Mouse (Mus musculus): Measurements from ENCODE around the gene Gng13. TPM values are rescaled to one million over a fixed set of nuclear protein-coding genes. Genes with fewer than 3 reads are reported as not detected.

The Gng13 gene
- polyA plus RNA-seq, 1 experiment from 2014 or later = 11.3 TPM

DNA sequence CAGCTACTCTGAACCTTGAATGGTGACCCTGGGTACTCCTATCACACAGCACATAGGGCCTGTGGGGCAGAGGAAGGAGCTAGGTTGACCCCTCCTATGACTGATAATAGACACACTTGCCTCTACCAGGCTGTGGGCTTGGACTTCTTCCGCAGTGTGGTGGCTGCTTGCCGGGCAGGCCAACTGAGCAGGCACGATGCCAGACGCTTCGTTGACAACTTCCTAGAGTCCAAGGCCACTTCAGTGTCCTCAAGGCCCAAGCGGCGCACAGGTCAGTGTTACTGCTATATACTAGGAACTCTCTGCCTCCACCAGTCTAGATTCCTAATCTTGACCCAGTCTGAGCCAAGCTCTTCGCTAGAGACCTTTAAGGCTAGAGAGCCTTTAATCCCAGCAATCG, 26.9 kb downstream of the Gng13 start:
- ATAC-seq = no peak
- H3K27me3 ChIP-seq (replicated peaks; ENCODE audit: control insufficient read depth, insufficient read depth, low read length) = no peaks in the 10 kb centered on the region
- H3K4me2 ChIP-seq (ENCODE audit: low read length) = no peak overlapping the region
- no peaks in the 10 kb centered on the region for H3K9me3 ChIP-seq (ENCODE audit: control insufficient read depth, low read length)
- H3K4me3 ChIP-seq (ENCODE audit: low read length) = no peak overlapping the region
- WGBS = 91% methylated on average over 9 of the region's 9 CpGs
- no peaks in the 10 kb centered on the region for H3K4me1 ChIP-seq (ENCODE audit: control insufficient read depth, insufficient read depth, low read depth, low read length)
- no peak overlapping the region for H3K27ac ChIP-seq (ENCODE audit: low read depth, low read length)
- no peak overlapping the region for H3K9ac ChIP-seq (ENCODE audit: low read depth, low read length)
- H3K36me3 ChIP-seq (ENCODE audit: control insufficient read depth, insufficient read depth, low read length) = no peaks in the 10 kb centered on the region

DNA sequence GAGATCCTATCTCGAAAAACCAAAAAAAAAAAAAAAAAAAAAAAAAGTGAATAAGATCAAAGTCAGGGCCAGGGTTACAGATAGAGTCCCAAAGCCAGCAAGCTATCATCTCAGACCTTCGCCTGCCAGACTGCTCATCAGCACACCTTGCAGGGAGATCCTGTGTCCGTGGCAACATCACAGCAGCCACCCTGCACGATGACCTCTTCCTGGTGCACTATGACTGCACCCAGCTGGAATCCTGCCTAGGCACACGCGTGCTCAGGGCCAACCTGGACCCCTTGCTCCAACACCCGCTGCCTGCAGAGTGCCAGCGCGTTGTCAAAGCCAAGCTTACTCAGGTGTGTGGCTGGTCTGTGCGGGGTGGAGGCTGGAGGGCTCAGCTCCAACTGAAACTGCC, 27.3 kb downstream of the Gng13 start:
- no peaks in the 10 kb centered on the region for H3K27me3 ChIP-seq (replicated peaks; ENCODE audit: control insufficient read depth, insufficient read depth, low read length)
- H3K4me2 ChIP-seq (ENCODE audit: low read length) = no peak overlapping the region
- no peak overlapping the region for H3K4me3 ChIP-seq (ENCODE audit: low read length)
- WGBS = 78% methylated on average over 10 of the region's 10 CpGs
- H3K9ac ChIP-seq (ENCODE audit: low read depth, low read length) = no peak overlapping the region
- no peaks in the 10 kb centered on the region for H3K4me1 ChIP-seq (ENCODE audit: control insufficient read depth, insufficient read depth, low read depth, low read length)
- H3K27ac ChIP-seq (ENCODE audit: low read depth, low read length) = no peak overlapping the region
- no peak for ATAC-seq
- no peaks in the 10 kb centered on the region for H3K9me3 ChIP-seq (ENCODE audit: control insufficient read depth, low read length)
- no peaks in the 10 kb centered on the region for H3K36me3 ChIP-seq (ENCODE audit: control insufficient read depth, insufficient read depth, low read length)

DNA sequence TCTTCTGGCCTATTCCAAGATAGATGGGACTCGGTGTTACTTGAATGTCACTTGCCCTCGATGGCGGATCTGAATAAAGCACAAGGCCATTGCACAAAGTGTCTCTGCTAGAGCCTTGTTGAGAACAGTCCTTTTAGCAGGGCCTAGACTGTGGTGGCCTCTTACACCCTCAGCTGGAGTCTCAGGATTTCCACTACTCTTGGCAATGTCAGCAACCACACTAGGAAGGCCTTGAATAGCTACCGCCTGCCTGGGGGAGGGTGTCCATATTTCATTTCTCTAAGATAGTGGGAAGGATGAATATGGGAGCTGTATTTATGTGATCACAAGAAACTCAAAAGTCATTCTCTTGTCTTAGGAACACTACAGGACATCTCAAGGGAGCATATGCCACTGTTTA, 31.3 kb downstream of the Gng13 start:
- H3K27ac ChIP-seq (ENCODE audit: low read depth, low read length) = no peak overlapping the region
- H3K4me1 ChIP-seq (ENCODE audit: control insufficient read depth, insufficient read depth, low read depth, low read length) = no peaks in the 10 kb centered on the region; the same call in 1 of the 2 replicates
- no peaks in the 10 kb centered on the region for H3K36me3 ChIP-seq (ENCODE audit: control insufficient read depth, insufficient read depth, low read length)
- no peak for ATAC-seq
- WGBS = 96% methylated on average over 4 of the region's 4 CpGs
- no peak overlapping the region for H3K4me2 ChIP-seq (ENCODE audit: low read length)
- H3K4me3 ChIP-seq (ENCODE audit: low read length) = no peak overlapping the region
- H3K9ac ChIP-seq (ENCODE audit: low read depth, low read length) = no peak overlapping the region
- no peaks in the 10 kb centered on the region for H3K9me3 ChIP-seq (ENCODE audit: control insufficient read depth, low read length)
- no peaks in the 10 kb centered on the region for H3K27me3 ChIP-seq (replicated peaks; ENCODE audit: control insufficient read depth, insufficient read depth, low read length)

DNA sequence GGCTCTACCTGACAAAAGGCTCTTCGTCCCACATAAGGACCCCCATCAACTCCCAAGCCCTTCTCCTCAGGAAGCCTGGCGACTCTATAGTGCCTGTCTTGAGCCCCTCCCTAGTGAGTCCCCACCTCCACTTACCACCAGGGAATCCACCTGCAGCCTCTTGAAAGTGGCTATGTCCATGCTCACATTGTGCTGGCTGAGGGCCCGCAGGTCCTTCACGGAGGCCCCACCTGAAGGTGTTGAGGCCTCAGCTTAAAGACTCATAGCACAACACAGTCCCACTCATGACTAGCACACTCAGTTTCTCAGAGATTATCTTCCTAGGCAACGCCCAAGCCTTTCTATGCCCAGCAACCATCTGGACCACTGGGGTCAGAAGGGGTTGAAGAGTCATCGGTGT, 32.3 kb downstream of the Gng13 start:
- Histone ChIP-seq H3K36me3 (ENCODE audit: control insufficient read depth, insufficient read depth, low read length) (no peaks in the 10 kb centered on the region), H3K27ac (ENCODE audit: low read depth, low read length) (no peak overlapping the region), H3K4me1 (ENCODE audit: control insufficient read depth, insufficient read depth, low read depth, low read length) (no peaks in the 10 kb centered on the region; the same call in 1 of the 2 replicates), H3K27me3 (replicated peaks; ENCODE audit: control insufficient read depth, insufficient read depth, low read length) (no peaks in the 10 kb centered on the region), H3K4me3 (ENCODE audit: low read length) (no peak overlapping the region), H3K9ac (ENCODE audit: low read depth, low read length) (no peak overlapping the region), H3K4me2 (ENCODE audit: low read length) (no peak overlapping the region), H3K9me3 (ENCODE audit: control insufficient read depth, low read length) (no peaks in the 10 kb centered on the region)
- no peak for ATAC-seq
- 85% methylated on average over 6 of the region's 6 CpGs for WGBS

DNA sequence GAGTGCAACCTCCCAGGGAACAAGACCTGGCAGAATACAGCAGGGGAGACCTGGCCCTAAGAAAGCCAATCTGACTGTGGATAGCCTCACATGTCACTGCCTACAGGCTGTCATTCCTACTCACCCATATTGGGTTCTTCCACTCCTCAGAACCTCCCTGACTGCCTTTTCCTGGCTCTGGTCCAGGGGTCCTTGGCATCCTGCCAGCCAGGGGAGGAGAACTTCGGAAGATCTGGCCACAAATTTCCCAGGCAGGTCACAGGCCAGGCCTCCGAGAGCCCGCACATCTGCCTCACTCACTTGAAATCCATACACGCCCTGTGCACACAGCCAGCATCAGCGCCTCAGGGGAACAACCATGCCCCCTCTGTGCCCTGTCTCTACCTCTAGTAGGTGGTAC, 34.5 kb downstream of the Gng13 start:
- no peak for ATAC-seq
- no peak overlapping the region for H3K4me3 ChIP-seq (ENCODE audit: low read length)
- H3K4me2 ChIP-seq (ENCODE audit: low read length) = no peak overlapping the region
- whole genome bisulfite sequencing = 36% methylated on average over 5 of the region's 5 CpGs
- H3K27me3 ChIP-seq (replicated peaks; ENCODE audit: control insufficient read depth, insufficient read depth, low read length) = no peaks in the 10 kb centered on the region
- no peak overlapping the region for H3K9ac ChIP-seq (ENCODE audit: low read depth, low read length)
- H3K36me3 ChIP-seq (ENCODE audit: control insufficient read depth, insufficient read depth, low read length) = no peaks in the 10 kb centered on the region
- no peak overlapping the region for H3K27ac ChIP-seq (ENCODE audit: low read depth, low read length)
- no peaks in the 10 kb centered on the region for H3K9me3 ChIP-seq (ENCODE audit: control insufficient read depth, low read length)
- H3K4me1 ChIP-seq (ENCODE audit: control insufficient read depth, insufficient read depth, low read depth, low read length) = no peaks in the 10 kb centered on the region; the same call in 1 of the 2 replicates

DNA sequence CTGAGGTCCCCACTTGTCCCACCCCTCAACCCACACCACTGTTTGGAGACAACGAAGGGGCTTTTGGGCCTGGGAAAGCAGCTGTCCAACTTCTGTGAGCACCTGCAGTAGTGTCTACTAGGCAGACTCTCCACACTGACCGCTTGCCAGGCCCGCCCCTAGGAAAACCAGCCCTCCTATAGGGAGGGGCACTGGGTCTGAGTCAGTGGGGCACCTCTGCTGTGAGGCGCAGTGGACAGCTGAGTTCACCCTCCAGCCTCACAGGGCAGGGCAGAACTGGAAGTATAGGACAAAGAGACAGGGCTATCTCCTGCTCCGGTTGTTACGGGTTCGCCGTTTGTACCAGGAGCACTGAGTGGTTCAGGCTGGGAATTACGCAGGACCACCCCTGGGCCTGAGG, 37.3 kb downstream of the Gng13 start, which contains the start of gene Msln:
TSS of gene Msln (minus strand) at position 138 of the 400 bp plus-strand sequence.
- H3K36me3 ChIP-seq (ENCODE audit: control insufficient read depth, insufficient read depth, low read length) = no peaks in the 10 kb centered on the region
- no peaks in the 10 kb centered on the region; the same call in 1 of the 2 replicates for H3K4me1 ChIP-seq (ENCODE audit: control insufficient read depth, insufficient read depth, low read depth, low read length)
- H3K4me3 ChIP-seq (ENCODE audit: low read length) = no peak within 1 kb of the TSS
- no peak within 1 kb of the TSS for H3K27ac ChIP-seq (ENCODE audit: low read depth, low read length)
- no peak within 1 kb of the TSS for H3K9ac ChIP-seq (ENCODE audit: low read depth, low read length)
- no peak within 1 kb of the TSS for H3K4me2 ChIP-seq (ENCODE audit: low read length)
- H3K9me3 ChIP-seq (ENCODE audit: control insufficient read depth, low read length) = no peaks in the 10 kb centered on the region
- 87% methylated on average over 9 of the region's 9 CpGs for WGBS
- no peaks in the 10 kb centered on the region for H3K27me3 ChIP-seq (replicated peaks; ENCODE audit: control insufficient read depth, insufficient read depth, low read length)
- no peak for ATAC-seq

DNA sequence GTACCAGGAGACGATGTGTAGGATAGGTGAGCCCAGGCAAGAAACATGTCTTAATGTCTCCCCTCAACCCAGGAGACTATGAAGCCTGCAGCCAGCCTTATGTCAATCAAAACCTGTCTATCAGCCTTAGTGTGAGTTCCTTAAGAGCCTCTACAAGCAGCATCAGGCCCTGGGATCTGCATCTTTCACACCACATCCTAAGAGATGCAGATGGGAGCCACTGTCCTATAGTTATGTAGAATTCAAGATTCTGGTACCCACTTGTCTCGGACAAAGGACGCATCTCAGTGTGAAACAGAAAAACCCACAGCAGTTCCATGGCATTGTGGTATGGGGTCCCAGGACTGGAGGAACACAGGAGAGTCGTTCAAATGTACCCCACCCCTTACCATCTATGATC, 38.1 kb downstream of the Gng13 start:
- H3K4me2 ChIP-seq (ENCODE audit: low read length) = no peak overlapping the region
- H3K36me3 ChIP-seq (ENCODE audit: control insufficient read depth, insufficient read depth, low read length) = no peaks in the 10 kb centered on the region
- H3K27ac ChIP-seq (ENCODE audit: low read depth, low read length) = no peak overlapping the region
- H3K9me3 ChIP-seq (ENCODE audit: control insufficient read depth, low read length) = no peaks in the 10 kb centered on the region
- H3K4me1 ChIP-seq (ENCODE audit: control insufficient read depth, insufficient read depth, low read depth, low read length) = no peaks in the 10 kb centered on the region; the same call in 1 of the 2 replicates
- H3K27me3 ChIP-seq (replicated peaks; ENCODE audit: control insufficient read depth, insufficient read depth, low read length) = no peaks in the 10 kb centered on the region
- 74% methylated on average over 4 of the region's 4 CpGs for WGBS
- H3K4me3 ChIP-seq (ENCODE audit: low read length) = no peak overlapping the region
- H3K9ac ChIP-seq (ENCODE audit: low read depth, low read length) = no peak overlapping the region
- ATAC-seq = no peak

DNA sequence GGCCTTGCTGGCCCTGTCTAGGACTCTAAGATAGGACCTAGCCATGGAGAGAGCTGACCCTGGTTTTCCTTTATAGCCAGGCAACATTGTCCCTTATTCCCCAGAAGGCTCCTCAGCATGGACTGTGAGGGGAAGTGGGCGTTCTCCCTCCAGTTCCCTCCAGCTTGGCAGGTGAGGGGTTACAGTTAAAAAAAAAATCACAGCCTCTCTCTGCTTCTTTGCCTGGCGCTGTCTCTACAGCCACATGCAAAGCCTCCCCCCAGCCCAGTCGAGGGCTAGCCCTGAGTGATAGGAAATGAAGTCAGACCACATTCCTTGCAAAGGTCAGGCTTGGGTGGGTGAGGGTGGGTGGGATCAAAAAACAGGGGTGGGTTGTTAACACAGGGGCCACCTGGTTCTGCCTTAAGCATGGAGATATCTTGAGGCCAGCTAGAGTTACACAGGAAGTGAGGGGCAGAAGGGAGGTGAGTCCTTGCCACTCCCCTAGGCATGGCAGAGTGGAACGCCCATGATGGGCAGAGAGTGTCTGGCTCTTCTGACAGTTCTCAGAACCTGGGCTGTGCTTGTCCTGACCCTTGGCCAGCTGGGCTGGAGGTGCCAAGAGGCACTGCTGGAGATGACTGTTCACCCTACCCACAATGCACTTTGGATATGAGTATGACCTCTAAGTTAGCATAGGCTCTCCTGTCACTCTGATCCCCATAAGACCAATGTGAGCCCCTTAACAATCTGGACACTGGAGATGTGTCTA, 38.8 kb downstream of the Gng13 start:
- no peaks in the 10 kb centered on the region; the same call in 1 of the 2 replicates for H3K4me1 ChIP-seq (ENCODE audit: control insufficient read depth, insufficient read depth, low read depth, low read length)
- WGBS = 70% methylated on average over 4 of the region's 4 CpGs
- H3K36me3 ChIP-seq (ENCODE audit: control insufficient read depth, insufficient read depth, low read length) = no peaks in the 10 kb centered on the region
- no peak overlapping the region for H3K9ac ChIP-seq (ENCODE audit: low read depth, low read length)
- no peaks in the 10 kb centered on the region for H3K27me3 ChIP-seq (replicated peaks; ENCODE audit: control insufficient read depth, insufficient read depth, low read length)
- H3K4me2 ChIP-seq (ENCODE audit: low read length) = no peak overlapping the region
- H3K9me3 ChIP-seq (ENCODE audit: control insufficient read depth, low read length) = no peaks in the 10 kb centered on the region
- no peak for ATAC-seq
- H3K27ac ChIP-seq (ENCODE audit: low read depth, low read length) = no peak overlapping the region
- no peak overlapping the region for H3K4me3 ChIP-seq (ENCODE audit: low read length)

DNA sequence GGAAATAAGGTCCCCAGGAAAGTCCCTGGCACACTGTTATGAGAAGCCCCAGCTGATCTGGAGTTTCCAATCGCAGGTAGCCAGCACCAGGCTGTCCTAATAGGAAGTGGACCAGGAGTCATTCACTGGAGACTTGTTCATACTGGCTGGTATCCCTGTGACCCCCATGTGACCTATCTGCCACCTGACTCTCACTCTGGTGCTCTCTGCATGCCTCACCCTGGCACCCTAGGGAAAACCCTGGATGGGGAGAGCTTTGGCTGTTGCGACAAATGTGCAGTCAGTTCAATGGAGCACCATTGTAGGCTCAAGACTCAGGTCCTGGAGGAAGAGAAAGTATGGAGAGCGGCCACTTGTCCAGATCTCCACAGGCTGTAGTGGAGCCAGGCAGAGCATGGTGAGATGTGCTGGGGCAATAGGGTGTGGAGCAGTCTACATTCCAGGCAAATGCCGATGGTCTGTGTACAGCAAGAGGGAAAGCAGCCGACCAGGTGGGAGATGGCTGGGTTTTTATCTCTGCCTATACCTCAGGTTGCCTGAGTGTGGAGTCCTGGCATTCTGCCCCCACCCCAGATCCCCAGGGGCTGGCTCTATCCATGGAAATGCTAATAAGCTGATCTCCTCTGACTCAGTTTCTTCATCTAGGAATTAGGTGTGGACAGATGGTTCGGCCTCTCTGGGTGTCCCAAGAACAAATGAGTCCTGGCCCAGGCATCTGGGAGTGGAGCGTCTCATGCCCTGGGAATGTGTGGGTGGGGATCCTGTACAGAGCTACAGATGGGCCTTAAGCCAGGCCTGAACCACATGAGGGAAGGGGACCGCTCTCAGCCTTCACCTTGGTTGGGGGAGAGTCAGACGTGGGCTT, 39.6 kb downstream of the Gng13 start:
- no peak for ATAC-seq

More for the DNA sequence above, 39.6 kb downstream of the Gng13 start:
- Histone ChIP-seq H3K36me3 (ENCODE audit: control insufficient read depth, insufficient read depth, low read length) (no peaks in the 10 kb centered on the region), H3K27me3 (replicated peaks; ENCODE audit: control insufficient read depth, insufficient read depth, low read length) (no peaks in the 10 kb centered on the region), H3K27ac (ENCODE audit: low read depth, low read length) (no peak overlapping the region), H3K4me2 (ENCODE audit: low read length) (no peak overlapping the region), H3K4me1 (ENCODE audit: control insufficient read depth, insufficient read depth, low read depth, low read length) (no peaks in the 10 kb centered on the region; the same call in 1 of the 2 replicates), H3K9me3 (ENCODE audit: control insufficient read depth, low read length) (no peaks in the 10 kb centered on the region), H3K4me3 (ENCODE audit: low read length) (no peak overlapping the region), H3K9ac (ENCODE audit: low read depth, low read length) (no peak overlapping the region)
- 81% methylated on average over 9 of the region's 9 CpGs for WGBS

All from hindbrain, embryonic 16.5 days (tissue).